Mouse (Mus musculus) kidney, adult 2 months (tissue): Measurements from ENCODE around the gene Cacng3.

Experiments used
- CTCF ChIP-seq: fragments of 200-500 bp; conservative IDR thresholded peaks from 2 replicates; pipeline ENCODE4 v1.5.1; 2011; ENCODE audit warnings: low read depth, mild to moderate bottlenecking, control low read depth, low read length, moderate library complexity, mixed read lengths; ENCODE audit not compliant: insufficient read depth, insufficient read length
- POLR2A ChIP-seq: fragments of 200-500 bp; IDR thresholded peaks from one replicate; pipeline ENCODE4 v1.6.1; 2011; ENCODE audit warnings: low read depth, low read length, control low read depth

DNA sequence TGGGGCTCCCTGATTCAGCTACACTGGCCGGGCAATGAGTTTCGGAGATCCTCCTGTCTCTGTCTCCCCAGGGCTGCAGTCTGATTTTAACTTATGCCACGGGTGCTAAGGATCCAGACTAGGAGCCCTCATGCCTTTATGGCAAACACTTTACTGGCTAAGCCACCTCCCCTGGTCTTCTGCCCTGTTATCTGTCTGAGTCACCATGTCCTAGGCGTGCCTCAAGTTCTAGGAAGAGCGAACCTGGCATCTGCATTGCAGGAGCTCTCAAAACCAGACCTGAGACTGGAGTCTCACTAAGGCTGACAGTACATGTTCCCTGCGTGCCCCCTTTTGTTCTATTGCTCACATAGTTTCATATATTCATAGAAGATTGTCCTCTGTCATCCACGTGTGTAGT is 119.6 kb downstream of the Cacng3 start:
- TF ChIP-seq POLR2A = no peak
- TF ChIP-seq CTCF = no peak
